Mouse (Mus musculus) CH12.LX (cell line): ENCODE results near the gene Esr1. TPM values are rescaled to one million over a fixed set of nuclear protein-coding genes. Genes with fewer than 3 reads are reported as not detected.
A peak's percentile ranks its signal among the peaks of the same experiment; 100 is the strongest.
"Not testable (repeated sequence)": the region's sequence is repeated elsewhere in the genome, so short reads cannot be mapped to it uniquely, and the experiment has no call there.

Source experiments
- DNase-seq: peaks from one replicate; pipeline ENCODE4 v3.0.0-alpha.2; 2013; ENCODE audit errors: extremely low read depth
- H3K27ac ChIP-seq: 2 replicates; pipeline ENCODE4 v1.5.1; 2012; ENCODE audit warnings: low read depth, mild to moderate bottlenecking, control low read depth, moderate library complexity; ENCODE audit not compliant: insufficient read depth
- H3K27me3 ChIP-seq: replicated peaks from 2 replicates; pipeline ENCODE3; 2012; ENCODE audit warnings: inconsistent platforms
- H3K36me3 ChIP-seq, 2 experiments: replicated peaks in 1 of 2; 2 replicates each; pipeline versions ENCODE3 to v1.6.1; 2012; ENCODE audit warnings: inconsistent platforms in 1 of 2, low read length in 1 of 2, mild to moderate bottlenecking in 1 of 2, mixed read lengths in 1 of 2, moderate library complexity in 1 of 2; ENCODE audit not compliant: control insufficient read depth in 1 of 2, insufficient read depth in 1 of 2
- H3K4me1 ChIP-seq, 2 experiments: 2 replicates each; pipeline ENCODE4 v1.6.1; 2012; ENCODE audit warnings: inconsistent platforms in 1 of 2, moderate library complexity in 1 of 2; ENCODE audit not compliant: insufficient read depth in 2 of 2, control insufficient read depth in 1 of 2
- H3K4me2 ChIP-seq: 2 replicates; pipeline ENCODE4 v1.6.1; 2012; ENCODE audit warnings: low read depth, mild to moderate bottlenecking, control low read depth; ENCODE audit not compliant: poor library complexity, insufficient read depth, severe bottlenecking
- H3K4me3 ChIP-seq, 3 experiments: fragments of 150-350 bp in 1 of 3; sonication (generic) in 1 of 3; replicated peaks in 1 of 3; 2 replicates each; pipeline versions ENCODE3 to v1.5.1; 2011 to 2012; ENCODE audit warnings: low read depth in 2 of 3, low read length in 2 of 3, mild to moderate bottlenecking in 2 of 3, moderate library complexity in 2 of 3, control low read depth in 1 of 3, improper control_type of control experiment in 1 of 3, inconsistent platforms in 1 of 3, mixed read lengths in 1 of 3; ENCODE audit not compliant: poor library complexity in 1 of 3
- H3K79me2 ChIP-seq: replicated peaks from 2 replicates; pipeline ENCODE4 v1.6.1; 2012; ENCODE audit warnings: mild to moderate bottlenecking, moderate library complexity; ENCODE audit not compliant: control insufficient read depth, poor library complexity, insufficient read depth, severe bottlenecking; ENCODE audit errors: extremely low read depth
- H3K9ac ChIP-seq: 2 replicates; pipeline ENCODE4 v1.6.1; 2012; ENCODE audit warnings: low read depth, mild to moderate bottlenecking, control low read depth, moderate library complexity; ENCODE audit not compliant: insufficient read depth
- H3K9me3 ChIP-seq: replicated peaks from 2 replicates; pipeline ENCODE3; 2012; ENCODE audit warnings: low read length, inconsistent platforms, mixed read lengths
- CHD2 ChIP-seq: IDR thresholded peaks from 2 replicates; pipeline ENCODE4 v1.6.1; 2011; ENCODE audit warnings: low read length, improper control_type of control experiment
- CTCF ChIP-seq, 2 experiments: IDR thresholded peaks in 1 of 2; conservative IDR thresholded peaks in 1 of 2; 2 replicates each; pipeline ENCODE4 v1.5.1; 2011 to 2012; ENCODE audit warnings: low read depth in 2 of 2, low read length in 2 of 2, improper control_type of control experiment in 1 of 2, inconsistent platforms in 1 of 2, mild to moderate bottlenecking in 1 of 2, moderate library complexity in 1 of 2
- GABPA ChIP-seq: IDR thresholded peaks from 2 replicates; pipeline ENCODE4 v1.6.1; 2012; ENCODE audit warnings: low read depth, low read length, improper control_type of control experiment, inconsistent platforms; ENCODE audit not compliant: insufficient replicate concordance
- HCFC1 ChIP-seq: IDR thresholded peaks from 2 replicates; pipeline ENCODE4 v1.6.1; 2012; ENCODE audit warnings: low read depth, mild to moderate bottlenecking, inconsistent platforms, low read length, improper control_type of control experiment
- JUN ChIP-seq: IDR thresholded peaks from 2 replicates; pipeline ENCODE4 v1.6.1; 2011; ENCODE audit warnings: low read depth, mild to moderate bottlenecking, low read length, improper control_type of control experiment, moderate library complexity; ENCODE audit not compliant: insufficient read depth
- JUND ChIP-seq: conservative IDR thresholded peaks from 2 replicates; pipeline ENCODE4 v1.6.1; 2011; ENCODE audit warnings: low read depth, low read length, improper control_type of control experiment
- KAT2A ChIP-seq: IDR thresholded peaks from 2 replicates; pipeline ENCODE4 v1.6.1; 2012; ENCODE audit warnings: low read length, improper control_type of control experiment, inconsistent platforms; ENCODE audit not compliant: insufficient replicate concordance
- MAFK ChIP-seq: IDR thresholded peaks from 2 replicates; pipeline ENCODE4 v1.6.1; 2011; ENCODE audit warnings: low read length, improper control_type of control experiment; ENCODE audit not compliant: insufficient replicate concordance
- MAZ ChIP-seq: IDR thresholded peaks from 2 replicates; pipeline ENCODE4 v1.6.1; 2012; ENCODE audit warnings: low read depth, mild to moderate bottlenecking, inconsistent platforms, low read length, improper control_type of control experiment, moderate library complexity
- MXI1 ChIP-seq: IDR thresholded peaks from 2 replicates; pipeline ENCODE4 v1.6.1; 2011; ENCODE audit warnings: mild to moderate bottlenecking, low read depth, low read length, improper control_type of control experiment
- MYC ChIP-seq: IDR thresholded peaks from 2 replicates; pipeline ENCODE4 v1.6.1; 2011; ENCODE audit warnings: low read depth, mild to moderate bottlenecking, improper control_type of control experiment, low read length
- NELFE ChIP-seq: IDR thresholded peaks from 2 replicates; pipeline ENCODE4 v1.6.1; 2011; ENCODE audit warnings: low read depth, low read length, improper control_type of control experiment
- SMC3 ChIP-seq: IDR thresholded peaks from 2 replicates; pipeline ENCODE4 v1.6.1; 2011; ENCODE audit warnings: low read depth, low read length, improper control_type of control experiment
- TBP ChIP-seq: conservative IDR thresholded peaks from 2 replicates; pipeline ENCODE4 v1.6.1; 2011; ENCODE audit warnings: low read depth, low read length, improper control_type of control experiment
- USF1 ChIP-seq: IDR thresholded peaks from 2 replicates; pipeline ENCODE4 v1.6.1; 2014; ENCODE audit warnings: low read depth, mild to moderate bottlenecking, inconsistent platforms, low read length, improper control_type of control experiment
- ZKSCAN1 ChIP-seq: IDR thresholded peaks from 2 replicates; pipeline ENCODE4 v1.6.1; 2012; ENCODE audit warnings: low read depth, inconsistent platforms, low read length, improper control_type of control experiment, borderline replicate concordance
- ZNF384 ChIP-seq: IDR thresholded peaks from 2 replicates; pipeline ENCODE4 v1.6.1; 2012; ENCODE audit warnings: low read depth, low read length, improper control_type of control experiment, inconsistent platforms
- dilution Hi-C: fragments of 300-500 bp; cut with MboI; formaldehyde crosslinking; loops from 2 replicates; pipeline ENCODE4 v1.14.3; 2020; ENCODE audit warnings: low sequenced_read_pairs; ENCODE audit not compliant: extremely low pct_unique_long_range_greater_than_20kb, extremely low pct_ligation_motif_present
- in situ Hi-C: fragments of 300-500 bp; cut with MboI; formaldehyde crosslinking; loops from 3 replicates; pipeline ENCODE4 v1.14.3; 2019; ENCODE audit warnings: low sequenced_read_pairs, low pct_ligation_motif_present, low pct_unique_long_range_greater_than_20kb, mixed read lengths
- polyA plus RNA-seq: library from polyadenylated mRNA; unstranded; fragments of >175 nt; gene quantifications from 2 replicates; pipeline ENCODE4 v1.2.1, GENCODE M21; 2012; ENCODE audit warnings: low read depth; ENCODE audit not compliant: insufficient read length
- total RNA-seq, 2 experiments: library from RNA; depleted of rRNA; stranded (reverse); fragments of 300-350 nt in 1 of 2; fragments of >200 nt in 1 of 2; gene quantifications; 2 replicates each; pipeline ENCODE4 v1.2.3; 2012 to 2014

Gene Esr1
- total and polyA plus RNA-seq, 3 experiments: 0.63 to 1.0 (median 0.64) TPM

- peak; percentile 20; the same call in 1 of the 2 replicates for TF ChIP-seq MXI1
- no peak for TF ChIP-seq HCFC1
Measured at GRCm38 (mm10) chr10:4612313-4613036, 1.1 kb downstream of the Esr1 start (continued).

- Histone ChIP-seq H3K36me3 (no peaks in the 10 kb centered on the region), H3K27ac (no peak overlapping the region), H3K9ac (no peak overlapping the region), H3K4me1 (peaks cover 0 to 19% of the 10 kb centered on the region in 2 experiments; a peak in 2 of 4 replicates), H3K4me3 (no peak overlapping the region), H3K27me3 (no peaks in the 10 kb centered on the region), H3K9me3 (no peaks in the 10 kb centered on the region), H3K4me2 (no peak overlapping the region), H3K79me2 (no peaks in the 10 kb centered on the region)
- dilution Hi-C loops: no loop called here
- TF ChIP-seq USF1: no peak
- no peak for TF ChIP-seq SMC3
- no peak for TF ChIP-seq MAZ
- TF ChIP-seq ZKSCAN1: no peak
- no peak for TF ChIP-seq ZNF384
- no peak for TF ChIP-seq NELFE
- no peak for TF ChIP-seq TBP
- no peak for TF ChIP-seq JUN
- TF ChIP-seq GABPA: no peak
- TF ChIP-seq CHD2: no peak
- TF ChIP-seq CTCF (conservative IDR thresholded peaks at IDR 0.05 in 1 of 2, IDR thresholded peaks at IDR 0.05 in 1 of 2; ENCODE audit: low read depth in 2 of 2, low read length in 2 of 2): no peak
- TF ChIP-seq JUND: no peak
- no peak for TF ChIP-seq MYC
- TF ChIP-seq MAFK: no peak
- in situ Hi-C loops: loop anchor here (25.0 kb wide), 1 partner anchor 544 kb away; no protein-coding TSS in a partner anchor
- no peak for DNase-seq
Measured at GRCm38 (mm10) chr10:4618026-4618425, 6.6 kb downstream of the Esr1 start.

- H3K79me2 ChIP-seq: no peaks in the 10 kb centered on the region
- no peak overlapping the region for H3K4me3 ChIP-seq
- TF ChIP-seq KAT2A (no peak), MYC (no peak)
- H3K27me3 ChIP-seq: no peaks in the 10 kb centered on the region
- no peak for DNase-seq
- H3K36me3 ChIP-seq: no peaks in the 10 kb centered on the region
- H3K4me1 ChIP-seq: peaks cover 0 to 12% of the 10 kb centered on the region in 2 experiments; a peak in 2 of 4 replicates
- H3K9ac ChIP-seq: no peak overlapping the region
- in situ Hi-C loops (loop anchor here (25.0 kb wide), 1 partner anchor 544 kb away; no protein-coding TSS in a partner anchor), dilution Hi-C loops (no loop called here)
- no peaks in the 10 kb centered on the region for H3K9me3 ChIP-seq
- no peak overlapping the region for H3K4me2 ChIP-seq
- H3K27ac ChIP-seq: no peak overlapping the region
Measured at GRCm38 (mm10) chr10:4618686-4619085, 7.3 kb downstream of the Esr1 start.

- H3K27me3 ChIP-seq, H3K79me2 ChIP-seq, H3K9me3 ChIP-seq, dilution Hi-C loops, H3K4me2 ChIP-seq, H3K27ac ChIP-seq, H3K36me3 ChIP-seq, H3K4me3 ChIP-seq, DNase-seq, H3K9ac ChIP-seq: not testable (repeated sequence)
- in situ Hi-C loops: loop anchor here (25.0 kb wide), 1 partner anchor 543 kb away; no protein-coding TSS in a partner anchor
- H3K4me1 ChIP-seq: peaks cover 0 to 11% of the 10 kb centered on the region in 2 experiments; a peak in 2 of 4 replicates
Measured at GRCm38 (mm10) chr10:4619426-4619825, 8.0 kb downstream of the Esr1 start.
